Mouse (Mus musculus): ENCODE data around the gene Nhp2.
"Not testable (repeated sequence)": the region's sequence is repeated elsewhere in the genome, so short reads cannot be mapped to it uniquely, and the experiment has no call there.

Nhp2 gene

DNA sequence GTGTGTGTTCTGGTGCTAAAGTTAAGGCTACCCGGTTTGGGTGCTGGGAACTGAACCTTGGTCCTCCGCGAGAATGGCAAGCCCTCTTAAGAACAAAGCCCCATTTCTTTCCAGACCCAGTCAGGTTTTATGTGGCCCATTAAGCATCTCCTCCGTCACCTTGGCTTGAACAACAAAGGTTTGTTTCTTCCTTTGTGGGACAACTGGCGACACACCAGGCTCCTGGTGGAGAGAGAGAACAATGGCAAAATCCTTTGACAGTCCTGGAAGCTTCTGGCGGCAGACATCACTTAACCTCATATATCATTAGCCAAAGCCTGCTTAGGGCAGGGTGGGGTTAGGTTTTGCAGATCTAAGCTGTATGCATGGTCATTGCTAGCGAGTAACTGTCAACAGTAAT lies 43.1 kb downstream of the Nhp2 start:
- DNase-seq = no peak

DNA sequence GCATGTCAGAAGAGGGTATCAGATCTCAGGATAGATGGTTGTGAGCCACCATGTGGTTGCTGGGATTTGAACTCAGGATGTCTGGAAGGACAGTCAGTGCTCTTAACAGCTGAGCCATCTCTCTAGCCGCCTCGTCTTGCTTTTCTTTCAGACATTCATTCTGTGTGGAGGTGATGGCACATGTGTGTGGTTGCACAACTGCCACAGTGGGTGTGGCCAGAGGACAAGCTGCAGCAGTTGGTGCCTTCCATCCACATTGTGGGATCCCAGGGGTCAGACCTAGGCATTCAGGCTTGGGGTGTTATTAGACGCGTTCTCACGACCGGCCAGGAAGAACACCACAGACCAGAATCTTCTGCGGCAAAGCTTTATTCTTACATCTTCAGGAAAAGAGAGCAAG lies 45.2 kb downstream of the Nhp2 start:
- not testable (repeated sequence) for DNase-seq

DNA sequence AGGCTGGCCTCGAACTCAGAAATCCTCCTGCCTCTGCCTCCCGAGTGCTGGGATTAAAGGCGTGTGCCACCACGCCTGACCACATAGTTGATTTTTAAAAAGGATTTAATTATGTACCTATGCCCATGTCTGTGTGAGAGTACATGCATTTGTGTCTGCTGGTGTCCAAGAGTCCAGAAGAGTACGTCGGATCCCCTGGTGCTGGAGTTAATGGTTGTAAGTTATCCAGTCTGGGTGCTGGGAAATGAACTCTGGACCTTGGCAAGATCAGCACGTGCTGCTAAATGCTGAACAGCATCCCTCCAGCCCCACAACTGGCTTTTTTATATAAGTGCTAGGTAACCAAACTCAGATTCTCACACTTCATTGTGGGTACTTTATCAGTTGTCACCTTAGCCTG lies 51.3 kb downstream of the Nhp2 start:
- DNase-seq = no peak

DNA sequence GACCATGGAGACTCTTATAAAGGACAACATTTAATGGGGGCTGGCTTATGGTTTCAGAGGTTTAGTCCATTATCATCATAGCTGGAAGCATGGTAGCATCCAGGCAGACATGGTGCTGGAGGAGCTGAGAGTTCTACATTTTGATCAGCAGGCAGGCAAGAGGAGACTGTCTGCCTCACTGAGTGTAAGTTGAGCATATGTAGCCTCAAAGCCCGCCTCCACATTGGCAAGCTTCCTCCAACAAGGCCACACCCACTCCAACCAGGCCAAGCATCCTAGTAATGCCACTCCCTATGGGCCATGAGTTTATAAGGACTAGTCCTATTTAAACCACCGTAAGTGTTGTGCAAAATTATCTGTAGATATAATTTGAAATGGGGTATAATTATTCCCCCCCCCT lies 51.8 kb downstream of the Nhp2 start:
- DNase-seq = no peak

DNA sequence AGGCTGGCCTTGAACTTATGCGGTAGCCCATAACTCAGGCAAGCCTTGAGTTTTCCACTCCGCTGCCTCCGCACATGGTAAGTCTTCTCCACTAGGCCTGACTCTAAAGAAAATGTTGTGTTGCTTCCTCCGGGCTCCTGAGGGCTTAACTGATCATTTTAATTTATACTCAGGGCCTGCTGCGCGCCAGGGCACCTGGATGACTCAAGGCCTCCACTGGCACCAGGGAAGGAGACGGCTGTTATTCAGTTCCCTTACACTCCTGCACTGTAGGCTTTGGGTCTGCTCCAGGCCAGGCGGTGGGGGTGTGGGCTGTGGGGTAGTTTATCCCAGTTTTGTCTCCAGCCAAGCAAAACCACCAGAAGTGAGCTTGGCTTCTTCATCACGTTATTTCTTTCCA lies 53.8 kb downstream of the Nhp2 start:
- DNase-seq = no peak
